Comparison of ENCODE assay signal across 24 mouse cellular contexts in genomic region chr15:60009610-60010009, GRCm38 (mm10). TPM values are rescaled to one million over a fixed set of nuclear protein-coding genes. Genes with fewer than 3 reads are reported as not detected.
"Had no signal": no experiment of that assay in that cellular context is flagged by ENCODE, and none has a peak within 500 bp of the region (broad histone marks: within the 10 kb centered on the region; RNA-seq: fewer than 3 reads in every experiment).

No protein-coding gene starts in this region.

- H3K36me3 ChIP-seq: midbrain, embryonic 13.5 days; midbrain, embryonic 15.5 days; neural tube, embryonic 12.5 days; stomach, embryonic 15.5 days had no signal

- H3K4me1 ChIP-seq: megakaryocyte, embryonic 14.5 days; midbrain, embryonic 13.5 days; midbrain, embryonic 15.5 days; neural tube, embryonic 12.5 days; stomach, embryonic 15.5 days had no signal

- H3K27me3 ChIP-seq: megakaryocyte, embryonic 14.5 days; midbrain, embryonic 13.5 days; midbrain, embryonic 15.5 days; neural tube, embryonic 12.5 days; stomach, embryonic 15.5 days had no signal

- H3K9ac ChIP-seq: lung, embryonic 14.5 days; midbrain, embryonic 13.5 days; midbrain, embryonic 15.5 days; neural tube, embryonic 12.5 days; stomach, embryonic 15.5 days had no signal

- H3K4me3 ChIP-seq: megakaryocyte, embryonic 14.5 days; midbrain, embryonic 13.5 days; midbrain, embryonic 15.5 days; neural tube, embryonic 12.5 days; stomach, embryonic 15.5 days had no signal

- H3K27ac ChIP-seq: macrophage; midbrain, embryonic 13.5 days; midbrain, embryonic 15.5 days; neural tube, embryonic 12.5 days; stomach, embryonic 15.5 days; stomach, postnatal 0 days had no signal

- H3K9me3 ChIP-seq: megakaryocyte, embryonic 14.5 days; midbrain, embryonic 13.5 days; midbrain, embryonic 15.5 days; neural tube, embryonic 12.5 days; stomach, embryonic 15.5 days had no signal

- H3K4me2 ChIP-seq: lung, embryonic 14.5 days; midbrain, embryonic 11.5 days; midbrain, embryonic 13.5 days; midbrain, embryonic 15.5 days; neural tube, embryonic 12.5 days; stomach, embryonic 15.5 days had no signal

- DNase-seq: lung, adult 18-20 months; lung, embryonic 14.5 days; lung, postnatal 10 days; lung, postnatal 36 days; right cerebral cortex, postnatal 14 days; thymus, adult 2 months; thymus, postnatal 25 days; thymus, postnatal 4 days had no signal

RNA-seq across cellular contexts. Expression of gene 4933412E24Rik, which starts 6.8 kb away (rescaled TPM):
- total RNA-seq: megakaryocyte progenitor cell, adult 5-6 weeks; midbrain, postnatal 0 days; monocyte, adult 5-6 weeks; neutrophil, adult 5-6 weeks had no signal
- polyA plus RNA-seq: lung, embryonic 14.5 days; lung, embryonic 16.5 days; macrophage; midbrain, embryonic 11.5 days; midbrain, embryonic 13.5 days; midbrain, embryonic 15.5 days; midbrain, postnatal 0 days; neural tube, embryonic 12.5 days; neural tube, embryonic 14.5 days; spleen, adult 2 months; stomach, embryonic 15.5 days; stomach, postnatal 0 days; thymus, adult 2 months; urinary bladder, adult 2 months had no signal
